Mouse (Mus musculus): Measurements from ENCODE around the gene Cdh16.

Cdh16 gene

DNA sequence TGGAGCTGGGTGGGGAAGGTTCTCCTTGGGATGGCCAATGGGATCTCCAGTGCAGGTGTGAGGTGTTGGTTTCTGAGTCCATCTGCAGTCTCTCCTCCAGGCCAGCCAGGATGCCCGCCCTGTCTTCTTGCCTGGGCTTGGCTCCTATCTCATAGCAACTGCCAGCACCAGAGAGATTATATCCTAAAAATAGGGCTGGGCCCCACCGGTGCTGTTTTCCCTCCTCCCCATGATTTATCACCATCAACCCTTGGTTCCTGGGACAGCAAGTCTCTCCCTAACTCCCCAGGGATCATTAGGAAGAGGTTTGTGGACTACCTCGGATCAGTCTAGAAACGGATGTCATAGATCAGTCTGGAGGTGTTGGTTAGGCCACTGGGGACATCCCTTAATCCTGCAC, 11.1 kb downstream of the Cdh16 start:
- no peak for DNase-seq (ENCODE audit: low read depth, low spot score)

DNA sequence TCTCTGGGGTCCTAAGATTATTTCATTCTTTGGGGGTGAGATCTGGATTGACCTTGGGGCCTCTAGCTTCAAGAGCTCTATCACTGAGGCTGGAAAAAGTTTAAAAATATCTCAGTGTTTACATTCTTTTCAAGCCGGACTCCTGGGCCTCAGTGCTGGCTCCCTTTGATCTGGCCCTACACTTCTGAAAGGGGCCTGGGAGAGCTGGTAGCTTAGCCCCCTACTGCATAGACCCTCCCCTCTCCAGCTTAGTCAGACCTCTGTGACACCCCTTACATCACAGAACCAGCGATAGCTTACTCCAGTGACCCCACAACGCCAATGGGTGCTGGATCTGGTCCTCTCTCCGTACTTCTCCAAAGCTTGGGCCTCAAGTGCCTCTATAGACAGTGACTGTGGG, 12.6 kb downstream of the Cdh16 start:
- no peak for DNase-seq (ENCODE audit: low read depth, low spot score)

DNA sequence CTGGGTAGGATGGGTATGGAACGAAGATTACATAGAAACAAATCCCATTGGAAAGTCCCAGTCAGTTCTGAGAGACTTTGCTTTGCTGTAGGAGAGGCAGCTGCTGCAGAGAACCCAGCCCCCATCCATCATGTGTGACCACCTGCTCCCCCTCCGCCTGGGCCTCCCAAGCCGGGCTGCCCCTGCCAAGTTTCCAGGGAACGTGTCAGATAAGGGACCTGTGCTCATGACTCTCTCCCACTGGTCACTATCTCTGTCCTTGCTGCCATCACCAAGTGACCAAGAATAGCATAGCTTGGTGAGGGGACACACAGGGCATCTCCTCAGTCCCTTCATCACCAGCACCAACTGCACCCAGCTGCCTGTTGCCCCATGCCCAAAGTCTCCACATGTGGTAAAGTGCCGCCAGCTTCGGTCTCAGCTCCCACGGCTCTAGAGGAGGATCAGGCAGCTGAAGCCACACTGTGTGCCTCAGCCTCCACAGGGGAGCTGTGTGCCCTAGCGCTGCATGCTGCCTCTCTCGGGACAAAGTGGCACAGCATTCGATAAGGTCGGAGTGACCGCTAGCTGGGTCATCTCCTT, 13.9 kb downstream of the Cdh16 start:
- DNase-seq (ENCODE audit: low read depth, low spot score): no peak

DNA sequence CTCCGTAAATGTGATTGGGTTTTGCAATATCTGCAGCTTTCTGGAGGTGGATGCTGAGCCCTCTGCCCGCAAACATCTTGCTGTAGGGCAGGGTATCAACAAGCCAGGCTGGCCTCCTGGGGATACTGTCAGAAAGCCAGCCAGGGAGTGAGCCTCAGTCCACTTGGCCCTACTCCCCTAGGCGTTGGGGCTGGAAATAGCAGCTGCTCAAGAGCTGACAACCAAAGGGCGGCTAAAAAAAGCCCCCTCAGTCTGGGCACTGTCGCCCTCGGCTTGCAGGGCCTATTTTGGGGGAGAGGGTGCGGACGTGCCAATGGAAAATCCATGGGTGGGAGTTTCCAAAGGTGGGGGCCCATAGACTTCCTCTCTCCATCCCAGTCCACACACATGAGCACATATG, 15.0 kb downstream of the Cdh16 start:
- DNase-seq (ENCODE audit: low read depth, low spot score): no peak

DNA sequence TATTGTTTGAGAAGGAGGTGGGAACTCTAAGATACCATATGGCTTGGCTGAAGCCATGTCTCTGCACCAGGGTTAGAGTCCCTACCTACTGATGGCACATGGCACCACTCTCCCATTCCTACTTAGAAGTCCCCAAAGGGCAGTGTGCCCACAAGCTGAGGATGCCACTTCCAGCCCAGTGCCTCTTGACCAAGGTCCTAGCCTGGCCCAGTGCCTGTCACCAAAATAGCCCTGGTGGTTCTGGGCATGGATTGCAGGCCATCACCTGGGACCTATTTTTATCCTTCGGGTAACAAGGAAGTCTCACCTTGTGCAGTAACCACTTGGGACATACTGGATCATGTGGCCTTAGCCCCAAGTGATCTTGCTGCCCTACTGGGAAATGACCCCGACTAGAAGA, 16.3 kb downstream of the Cdh16 start:
- no peak for DNase-seq (ENCODE audit: low read depth, low spot score)

DNA sequence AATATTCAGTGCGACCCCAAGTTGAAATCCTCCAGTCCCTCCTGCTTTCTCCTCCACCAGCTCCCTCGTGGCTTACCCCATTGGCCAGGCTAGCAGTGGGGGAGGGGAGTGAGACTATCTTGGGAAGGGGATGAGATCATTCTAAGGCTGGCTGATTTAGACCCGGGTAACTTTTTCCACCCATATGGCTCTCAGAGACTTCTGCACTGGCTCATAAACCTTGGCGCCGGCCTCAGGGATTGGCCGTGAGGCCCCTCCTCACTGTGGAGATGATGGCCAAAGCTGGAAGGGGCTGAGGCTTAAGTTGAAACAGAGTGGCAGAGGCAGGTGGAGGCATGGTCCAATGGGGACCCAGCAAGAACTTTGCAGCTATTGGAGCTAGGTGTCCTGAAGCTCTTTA, 17.9 kb downstream of the Cdh16 start:
- no peak for DNase-seq (ENCODE audit: low read depth, low spot score)

DNA sequence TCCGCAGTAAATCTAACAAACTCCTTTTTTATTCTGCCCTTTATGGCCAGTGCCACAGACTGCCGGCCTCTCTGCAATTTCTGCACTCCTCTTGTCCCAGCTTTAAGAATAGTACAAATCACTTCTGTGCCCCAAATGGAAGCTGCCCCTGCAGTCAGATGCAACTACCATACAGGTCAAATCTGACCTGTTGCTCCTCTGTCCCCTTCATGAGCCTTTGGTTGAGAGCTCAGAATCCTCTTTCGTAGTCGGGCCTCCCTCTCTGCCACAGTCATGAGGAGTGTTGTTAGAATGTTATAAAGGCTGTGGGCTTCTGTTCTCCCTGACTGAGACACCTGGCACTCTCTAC, 21.0 kb downstream of the Cdh16 start:
- no peak for DNase-seq (ENCODE audit: low read depth, low spot score)

DNA sequence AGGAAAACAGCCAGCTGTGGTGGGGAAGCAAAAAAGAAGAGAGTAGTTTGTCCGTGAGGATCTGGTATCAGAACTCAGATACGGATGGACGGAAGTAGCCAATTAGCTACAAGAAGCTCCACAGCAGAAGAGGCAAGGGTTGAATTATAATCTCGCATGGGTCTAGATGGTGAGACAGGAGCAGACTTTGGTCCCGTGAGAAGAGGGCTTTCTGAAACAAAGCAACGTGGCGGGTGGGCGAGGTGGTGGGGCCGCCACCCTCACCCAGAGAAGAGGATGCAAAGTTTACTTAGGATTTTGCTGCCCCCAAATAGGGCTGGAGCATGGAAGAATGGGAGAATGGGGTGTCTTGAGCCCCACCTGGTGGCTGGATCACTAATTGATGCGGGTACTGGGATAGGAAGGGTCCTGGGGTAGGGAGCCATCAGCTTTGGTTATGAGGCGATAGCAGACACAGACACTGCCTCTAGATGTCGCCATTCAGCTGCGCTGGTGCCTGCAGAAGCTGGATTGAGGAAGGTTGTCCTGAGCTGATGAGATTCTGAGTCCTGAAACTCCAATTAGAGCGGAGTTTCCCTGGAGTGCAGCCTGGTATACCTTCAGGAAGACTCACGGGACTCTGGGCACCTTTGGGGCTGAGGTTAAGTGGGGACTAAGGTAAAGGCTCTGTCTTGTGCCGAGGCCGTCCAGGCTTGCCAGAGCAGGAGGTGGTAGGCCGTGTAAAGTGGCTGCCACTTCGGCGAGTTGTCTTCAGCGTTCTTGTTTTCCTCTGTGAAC, 21.5 kb downstream of the Cdh16 start:
- DNase-seq (ENCODE audit: low read depth, low spot score): peak; percentile 97

DNA sequence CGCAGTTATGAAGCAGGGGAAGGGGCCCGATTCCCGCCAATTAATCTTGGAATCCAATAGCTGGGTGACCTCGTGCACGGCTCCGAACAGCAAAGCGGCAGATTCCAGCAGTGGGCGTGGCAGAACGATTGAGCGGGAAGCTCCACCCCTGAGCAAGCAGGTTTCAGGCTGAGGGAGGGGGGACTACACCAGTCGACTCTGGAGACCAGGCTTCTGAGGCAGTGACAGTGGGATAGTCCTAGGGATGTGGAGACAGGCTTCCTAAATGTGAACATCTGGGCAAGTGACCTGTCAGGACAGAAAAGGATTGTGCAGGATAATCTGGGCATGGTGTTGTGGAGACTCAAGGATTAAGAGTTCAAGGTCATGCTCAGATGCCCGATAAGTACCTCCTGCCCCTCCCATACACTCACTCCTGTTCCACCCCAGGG, 22.2 kb downstream of the Cdh16 start:
- peak; percentile 86 for DNase-seq (ENCODE audit: low read depth, low spot score)

DNA sequence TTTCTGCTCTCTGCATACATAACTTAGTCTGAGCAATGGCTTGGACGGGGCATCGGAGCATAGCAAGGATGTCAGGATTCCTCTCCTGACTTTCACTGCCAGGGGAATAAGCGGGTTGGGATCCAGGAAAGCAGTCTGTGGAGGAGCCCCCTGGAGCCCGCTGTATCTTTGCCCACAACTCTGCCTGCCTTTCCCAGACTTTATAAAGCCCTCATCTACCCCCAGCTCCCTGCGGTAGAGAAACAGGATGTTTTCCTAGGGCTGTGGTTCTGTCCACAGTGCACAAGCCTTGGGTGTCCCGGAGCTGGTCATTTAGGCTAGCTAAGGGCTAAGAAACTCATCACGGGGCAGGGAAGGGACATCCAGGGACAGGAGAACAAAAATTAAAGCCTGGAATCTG, 22.8 kb downstream of the Cdh16 start:
- DNase-seq (ENCODE audit: low read depth, low spot score): peak; percentile 35

DNA sequence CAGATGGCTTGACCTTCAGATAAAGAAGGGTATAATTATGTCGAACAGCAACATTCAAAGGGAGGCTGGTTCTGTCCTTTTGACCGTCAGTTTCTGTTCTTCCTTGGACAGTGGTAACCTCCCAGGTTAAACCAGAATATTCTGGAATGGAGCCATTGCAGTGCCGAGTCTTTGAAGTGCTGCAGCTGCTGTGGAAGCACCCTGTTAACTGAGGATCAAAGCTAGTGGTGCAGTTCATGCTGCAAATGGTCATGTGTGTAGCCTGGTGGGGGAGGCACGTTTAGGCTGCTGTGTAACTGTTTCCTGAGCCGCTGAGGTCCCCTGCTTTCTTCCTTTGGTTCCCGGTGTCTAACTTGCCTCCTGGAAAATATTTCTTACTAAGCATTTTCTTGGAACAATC, 25.7 kb downstream of the Cdh16 start:
- peak; percentile 26 for DNase-seq (ENCODE audit: low read depth, low spot score)

DNA sequence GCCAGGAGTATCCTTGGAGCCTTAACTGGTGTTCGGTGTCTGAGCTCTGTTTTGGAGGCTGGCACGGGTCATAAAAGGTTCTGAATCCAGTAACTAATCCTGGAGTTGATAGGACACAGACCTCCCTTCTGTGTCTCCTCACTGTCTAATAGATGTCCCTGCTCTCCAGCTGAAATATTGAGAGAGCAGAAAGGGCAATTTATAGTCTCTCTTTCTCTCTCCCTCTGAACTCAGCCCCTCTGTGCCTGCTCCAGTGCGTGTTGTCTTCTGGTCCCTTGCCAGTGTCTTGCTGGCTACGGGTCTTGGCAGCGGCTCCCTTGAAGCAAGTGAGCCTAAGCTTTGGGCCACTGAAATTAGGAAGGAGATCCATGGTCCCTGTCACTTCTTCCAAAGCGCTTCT, 26.5 kb downstream of the Cdh16 start:
- no peak for DNase-seq (ENCODE audit: low read depth, low spot score)

DNA sequence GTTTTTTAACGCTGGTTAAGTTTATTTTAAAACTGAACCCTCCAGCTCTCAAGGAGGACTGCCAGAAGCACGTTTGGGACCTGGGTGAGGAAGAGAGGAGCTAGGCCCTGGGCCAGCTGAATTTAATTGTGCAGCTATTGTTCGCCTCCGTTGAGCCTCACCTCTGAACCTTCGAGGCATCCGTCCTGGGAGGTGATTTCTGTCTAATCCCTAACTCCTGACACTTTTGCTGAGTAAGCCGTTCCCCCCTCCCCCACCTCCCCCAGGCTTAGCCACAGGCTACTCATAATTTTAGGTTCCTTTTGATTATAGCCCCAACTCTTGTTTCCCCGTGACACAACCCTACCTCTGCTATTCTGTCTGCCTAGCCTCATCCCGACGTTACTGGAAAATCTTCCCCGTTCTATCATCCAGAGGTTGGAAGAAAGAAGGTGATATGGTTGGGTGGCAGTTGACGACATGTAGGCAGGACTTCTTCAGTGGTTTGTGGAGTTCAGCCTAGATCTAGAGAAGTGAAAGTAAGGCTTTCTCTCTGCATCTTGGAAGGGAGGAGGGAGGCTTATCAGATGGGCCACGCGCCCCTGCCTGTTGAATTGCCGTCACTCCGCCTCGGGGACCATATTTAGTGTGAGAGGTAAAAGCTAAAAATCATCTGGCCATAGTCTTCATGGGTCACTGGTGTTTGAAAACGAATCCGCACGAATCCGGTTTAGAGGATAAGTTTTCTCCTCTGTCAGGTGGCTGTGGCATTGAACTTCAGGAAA, 28.2 kb downstream of the Cdh16 start:
- peak; percentile 46 for DNase-seq (ENCODE audit: low read depth, low spot score)

DNA sequence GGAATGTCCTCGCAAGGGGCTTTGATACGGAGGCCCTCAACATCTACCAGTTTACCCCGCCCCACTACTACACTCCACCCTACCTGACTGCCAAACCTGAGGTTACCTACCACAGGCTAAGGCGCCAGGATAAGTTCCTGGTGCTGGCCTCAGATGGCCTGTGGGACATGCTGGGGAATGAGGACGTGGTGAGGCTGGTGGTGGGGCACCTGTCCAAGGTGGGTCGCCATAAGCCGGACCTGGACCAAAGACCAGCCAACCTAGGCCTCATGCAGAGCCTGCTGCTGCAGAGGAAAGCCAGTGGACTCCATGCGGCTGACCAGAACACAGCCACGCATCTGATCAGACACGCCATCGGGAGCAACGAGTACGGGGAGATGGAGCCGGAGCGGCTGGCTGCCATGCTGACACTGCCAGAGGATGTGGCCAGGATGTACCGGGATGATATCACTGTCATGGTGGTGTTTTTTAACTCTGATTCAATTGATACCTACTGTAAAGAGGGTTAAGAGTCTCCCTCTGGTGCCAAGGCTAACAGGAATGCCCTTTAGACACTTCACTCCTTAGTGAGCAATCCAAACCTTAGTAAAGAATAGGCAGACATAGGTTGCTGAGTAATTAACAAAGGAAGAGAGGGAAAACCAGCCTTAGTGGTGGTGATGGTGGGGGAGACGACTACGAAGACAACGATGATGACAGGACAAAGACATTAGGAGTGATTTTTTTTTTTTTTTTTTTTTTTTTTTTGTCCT, 29.4 kb downstream of the Cdh16 start:
- no peak for DNase-seq (ENCODE audit: low read depth, low spot score)

DNA sequence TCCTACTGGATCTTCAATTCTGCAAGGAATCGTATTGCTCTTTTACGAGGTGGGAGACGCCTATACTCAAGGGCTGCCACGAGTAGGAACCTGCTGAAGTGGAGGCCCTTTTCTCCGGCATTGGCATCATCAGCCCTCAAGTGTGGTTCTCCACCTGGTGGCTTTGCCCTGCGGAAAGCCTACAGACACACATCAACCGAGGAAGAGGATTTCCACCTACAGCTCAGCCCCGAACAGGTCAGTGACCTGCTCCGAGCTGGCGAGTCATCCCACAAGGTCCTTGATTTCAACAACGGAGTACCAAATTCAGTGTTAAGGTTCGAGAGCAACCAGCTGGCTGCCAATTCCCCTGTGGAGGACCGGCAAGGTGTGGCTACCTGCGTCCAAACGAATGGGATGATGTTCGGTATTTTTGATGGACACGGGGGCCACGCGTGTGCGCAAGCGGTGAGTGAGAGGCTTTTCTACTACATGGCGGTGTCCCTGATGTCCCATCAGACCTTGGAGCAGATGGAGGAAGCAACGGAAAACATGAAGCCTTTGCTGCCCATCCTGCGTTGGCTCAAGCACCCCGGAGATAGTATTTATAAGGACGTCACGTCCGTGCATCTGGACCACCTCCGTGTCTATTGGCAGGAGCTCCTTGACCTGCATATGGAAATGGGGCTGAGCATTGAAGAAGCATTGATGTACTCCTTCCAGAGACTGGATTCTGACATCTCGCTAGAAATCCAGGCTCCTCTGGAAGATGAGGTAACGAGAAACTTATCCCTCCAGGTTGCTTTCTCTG, 30.5 kb downstream of the Cdh16 start:
- DNase-seq (ENCODE audit: low read depth, low spot score): no peak

DNA sequence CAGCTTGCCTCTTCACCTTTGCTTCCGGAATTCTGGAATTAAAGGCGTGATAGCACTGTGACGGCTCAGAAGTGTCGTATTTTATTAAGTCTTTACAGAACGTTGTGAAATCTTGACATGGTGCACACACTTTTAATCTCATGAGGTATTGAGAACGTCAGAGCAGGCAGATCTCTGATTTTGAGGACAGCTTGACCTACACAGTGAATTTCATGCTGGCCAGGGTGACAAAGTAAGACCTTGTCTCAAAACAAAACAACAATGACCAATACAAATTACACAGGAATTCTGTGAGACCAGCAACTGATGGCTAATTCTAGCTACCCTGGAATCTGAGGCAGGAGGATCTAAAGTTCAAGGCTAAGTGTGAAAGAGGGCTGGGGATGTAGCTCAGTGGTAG, 31.6 kb downstream of the Cdh16 start:
- DNase-seq (ENCODE audit: low read depth, low spot score): no peak

DNA sequence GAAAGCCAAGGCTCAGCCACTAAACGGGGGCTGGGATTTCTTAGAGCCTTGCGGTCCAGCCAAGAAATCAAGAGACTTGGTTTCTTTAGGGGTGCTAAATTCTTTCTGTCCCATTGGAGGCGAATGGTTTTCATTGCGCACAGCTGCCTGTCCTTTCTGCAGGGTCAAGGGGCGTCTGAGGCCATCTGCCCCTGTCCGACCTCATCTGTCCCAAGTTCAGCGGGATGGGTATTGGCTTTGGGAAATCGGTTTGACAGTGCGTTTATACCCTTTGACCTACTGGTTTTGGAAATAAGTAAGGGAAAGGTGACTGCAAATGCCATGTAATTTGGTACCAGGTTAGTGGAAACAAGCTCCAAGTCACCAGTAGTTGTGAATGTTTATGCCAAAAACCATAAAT, 32.3 kb downstream of the Cdh16 start:
- no peak for DNase-seq (ENCODE audit: low read depth, low spot score)

DNA sequence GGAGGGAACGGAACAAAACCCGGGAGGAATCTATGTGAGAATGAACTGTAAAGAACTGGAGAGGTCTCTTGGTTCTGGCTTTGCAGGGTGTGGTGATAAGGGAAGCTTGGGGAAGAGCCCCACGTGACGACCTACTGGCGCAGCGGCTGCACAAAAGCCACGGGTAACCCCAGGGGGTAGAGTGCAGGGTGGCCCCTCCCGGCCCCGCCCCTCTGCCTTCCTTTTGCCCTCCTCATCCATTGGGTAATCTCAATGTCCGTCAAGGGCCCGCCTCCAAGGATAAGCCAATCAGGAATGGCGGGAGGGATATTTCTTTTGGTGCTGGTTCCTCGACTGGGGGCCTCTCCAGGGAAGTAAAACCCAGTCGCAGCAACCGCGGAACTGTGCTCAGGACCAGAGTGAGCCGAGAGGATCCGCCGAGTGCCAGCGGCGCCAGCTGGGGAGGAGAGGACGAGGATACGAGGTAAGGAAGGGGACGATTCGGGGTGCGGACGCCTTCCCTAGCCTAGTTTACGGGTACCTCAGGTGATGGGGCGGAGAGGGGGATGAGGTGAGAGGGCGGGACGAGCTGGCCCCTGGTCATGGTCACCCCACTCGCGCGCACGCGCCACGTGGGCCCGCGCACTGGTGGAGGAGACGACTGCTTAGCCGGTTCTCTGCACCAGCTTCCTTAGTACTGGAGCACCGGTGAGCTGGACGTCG, 32.9 kb downstream of the Cdh16 start, which contains the start of gene Pdp2:
TSS of gene Pdp2 (plus strand) at position 319 of the 702 bp plus-strand sequence.
- DNase-seq (ENCODE audit: low read depth, low spot score): peak; percentile 97

DNA sequence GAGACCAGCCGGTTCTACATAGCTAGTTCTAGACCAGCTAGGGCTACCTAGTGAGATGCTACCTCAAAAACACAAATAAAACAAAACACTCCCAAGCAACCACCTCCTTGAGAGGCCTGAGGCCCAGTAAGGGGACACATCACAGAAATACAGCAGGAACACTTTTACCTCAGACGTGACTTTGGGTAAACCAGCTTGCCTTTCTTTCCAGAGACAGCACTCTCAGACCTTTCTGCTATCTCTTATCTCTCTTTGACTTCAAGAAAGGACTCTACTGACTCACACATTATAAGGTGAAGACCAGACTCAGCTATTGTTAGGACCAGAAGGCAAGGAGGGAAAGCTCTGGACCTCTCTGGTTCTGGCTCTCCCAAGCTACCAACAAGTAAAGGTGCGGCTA, 33.9 kb downstream of the Cdh16 start:
- no peak for DNase-seq (ENCODE audit: low read depth, low spot score)

DNA sequence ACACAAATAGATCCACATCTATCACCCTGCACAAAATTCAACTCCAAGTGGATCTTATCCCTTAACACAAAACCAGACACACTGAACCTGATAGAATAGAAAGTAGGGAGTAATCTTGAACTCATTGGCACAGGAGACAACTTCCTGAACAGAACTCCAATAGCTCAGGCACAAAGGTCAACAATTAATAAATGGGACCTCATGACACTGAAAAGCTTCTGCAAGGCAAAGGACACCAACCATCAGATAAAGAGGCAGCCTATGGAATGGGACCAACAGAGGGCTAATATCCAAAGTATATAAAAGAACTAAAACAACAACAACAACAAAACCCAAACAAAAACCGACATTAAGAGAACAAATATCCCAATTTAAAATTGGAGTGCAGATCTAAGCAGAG, 39.7 kb downstream of the Cdh16 start:
- DNase-seq (ENCODE audit: low read depth, low spot score): no peak

DNA sequence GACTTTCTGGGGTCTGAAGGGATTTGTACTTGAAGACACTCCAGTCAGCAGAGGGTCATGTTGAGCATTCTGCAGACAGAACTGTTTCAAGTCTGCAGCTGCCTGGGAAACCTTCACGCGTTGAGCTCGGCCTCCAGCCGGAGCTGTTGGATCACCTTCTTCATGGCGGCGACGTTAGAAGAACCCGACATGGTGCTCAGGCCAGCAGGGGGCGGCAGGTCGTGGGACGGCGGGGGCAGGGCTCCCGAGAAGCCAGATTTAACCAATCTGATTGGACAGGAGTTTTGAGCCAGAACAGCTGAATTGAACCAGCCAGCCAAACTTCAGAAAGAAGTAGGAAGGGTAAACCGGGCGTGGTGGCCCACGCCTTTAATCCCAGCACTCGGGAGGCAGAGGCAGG, 46.6 kb downstream of the Cdh16 start:
- peak; percentile 86 for DNase-seq (ENCODE audit: low read depth, low spot score)

All from R1 (cell line).